In the genomic region with DNA sequence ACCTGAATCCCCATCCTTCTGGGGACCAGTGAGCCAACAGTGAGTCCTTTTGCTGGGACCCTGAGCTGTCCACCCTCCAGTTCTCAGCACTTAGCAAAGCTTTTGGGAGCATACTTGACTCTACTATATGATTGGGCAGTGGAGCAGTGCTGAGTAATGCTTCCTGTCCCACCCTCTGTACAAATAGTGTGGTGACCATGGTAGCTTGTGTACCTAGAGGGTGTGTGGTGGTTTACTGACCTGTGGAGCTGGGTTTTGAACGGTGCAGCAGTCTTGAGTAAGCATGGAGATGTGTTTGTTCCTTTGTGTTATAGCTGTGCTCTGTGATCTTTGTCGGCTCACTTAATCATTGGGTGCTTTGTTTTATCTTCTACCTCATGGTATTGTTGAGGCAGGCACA, we compare ENCODE assay signal across 17 mouse cellular contexts. TPM values are rescaled to one million over a fixed set of nuclear protein-coding genes. Genes with fewer than 3 reads are reported as not detected.
DNase-seq lines count a peak whose midpoint lies in the region; ATAC-seq lines count a peak whose summit lies in the region.
"Had no signal": no experiment of that assay in that cellular context is flagged by ENCODE, and none has a peak within 500 bp of the region (broad histone marks: within the 10 kb centered on the region; RNA-seq: fewer than 3 reads in every experiment).

No protein-coding gene starts in this region.

- H3K4me1 ChIP-seq in liver, embryonic 12.5 days: peaks cover 4% of the 10 kb centered on the region; the same call in 1 of the 2 replicates
- no peaks in the 10 kb centered on the region for H3K4me1 ChIP-seq in liver, embryonic 11.5 days (replicated peaks; ENCODE audit: control insufficient read depth, insufficient read depth, low read length)
- no peaks in the 10 kb centered on the region for H3K4me1 ChIP-seq in stomach, embryonic 15.5 days
- no peaks in the 10 kb centered on the region for H3K4me1 ChIP-seq in hindbrain, embryonic 10.5 days (replicated peaks)
- no peaks in the 10 kb centered on the region for H3K4me1 ChIP-seq in forebrain, embryonic 10.5 days
- H3K4me1 ChIP-seq: embryonic facial prominence, embryonic 13.5 days had no signal

- H3K9me3 ChIP-seq in liver, embryonic 12.5 days (replicated peaks): no peaks in the 10 kb centered on the region
- no peaks in the 10 kb centered on the region for H3K9me3 ChIP-seq in liver, embryonic 11.5 days (ENCODE audit: control insufficient read depth, low read length)
- H3K9me3 ChIP-seq in stomach, embryonic 15.5 days: no peaks in the 10 kb centered on the region
- H3K9me3 ChIP-seq in hindbrain, embryonic 10.5 days: no peaks in the 10 kb centered on the region
- H3K9me3 ChIP-seq in forebrain, embryonic 10.5 days: no peaks in the 10 kb centered on the region
- H3K9me3 ChIP-seq: embryonic facial prominence, embryonic 13.5 days; heart, embryonic 12.5 days had no signal

- WGBS in liver, embryonic 12.5 days (ENCODE audit: insufficient replicate concordance): 49% methylated on average over 2 of the region's 2 CpGs
- WGBS in liver, embryonic 11.5 days: 61% methylated on average over 2 of the region's 2 CpGs
- WGBS in large intestine, adult 2 months: 32% methylated on average over 2 of the region's 2 CpGs
- 62% methylated on average over 2 of the region's 2 CpGs for WGBS in stomach, embryonic 15.5 days
- WGBS in hindbrain, embryonic 10.5 days: 88% methylated on average over 2 of the region's 2 CpGs
- WGBS in forebrain, embryonic 10.5 days: 92% methylated on average over 2 of the region's 2 CpGs

- H3K27ac ChIP-seq in liver, embryonic 12.5 days: no peak overlapping the region
- H3K27ac ChIP-seq in liver, embryonic 11.5 days (ENCODE audit: low read depth, low read length): no peak overlapping the region
- H3K27ac ChIP-seq in stomach, embryonic 15.5 days: no peak overlapping the region
- H3K27ac ChIP-seq in hindbrain, embryonic 10.5 days: no peak overlapping the region
- no peak overlapping the region for H3K27ac ChIP-seq in forebrain, embryonic 10.5 days
- H3K27ac ChIP-seq: embryonic facial prominence, embryonic 13.5 days; gastrocnemius, adult 2 months had no signal

- H3K36me3 ChIP-seq in liver, embryonic 12.5 days: no peaks in the 10 kb centered on the region
- H3K36me3 ChIP-seq in liver, embryonic 11.5 days (ENCODE audit: control insufficient read depth, insufficient read depth, low read length): no peaks in the 10 kb centered on the region
- no peaks in the 10 kb centered on the region for H3K36me3 ChIP-seq in stomach, embryonic 15.5 days
- H3K36me3 ChIP-seq in hindbrain, embryonic 10.5 days: no peaks in the 10 kb centered on the region
- no peaks in the 10 kb centered on the region for H3K36me3 ChIP-seq in forebrain, embryonic 10.5 days (replicated peaks)
- H3K36me3 ChIP-seq: embryonic facial prominence, embryonic 13.5 days; heart, embryonic 12.5 days had no signal

- 0 out of 2 replicates have a peak, but pooled peaks have one; percentile 47 for ATAC-seq in liver, embryonic 12.5 days
- ATAC-seq in liver, embryonic 11.5 days (replicated peaks; ENCODE audit: low FRiP score): no peak
- ATAC-seq in stomach, embryonic 15.5 days (ENCODE audit: insufficient read depth, low FRiP score, low read depth): peak; percentile 90
- ATAC-seq: forebrain, embryonic 14.5 days had no signal

- no peak for DNase-seq in liver, embryonic 11.5 days (ENCODE audit: low spot score)
- DNase-seq in 416B (ENCODE audit: low read depth): peak; percentile 54
- DNase-seq in large intestine, adult 2 months (ENCODE audit: low read depth, low spot score): peak; percentile 83
- no peak for DNase-seq in thymus, adult 18-20 months
- DNase-seq in hindbrain, embryonic 10.5 days (ENCODE audit: low spot score): no peak
- DNase-seq in forebrain, embryonic 10.5 days (ENCODE audit: extremely low spot score, low spot score): no peak
- DNase-seq: adrenal gland, postnatal 14 days; cerebellum, adult 11-12 months; cerebellum, adult 9-10 months; cerebellum, postnatal 25 days; gastrocnemius, adult 2 months; gastrocnemius, postnatal 25 days had no signal

- H3K4me3 ChIP-seq in liver, embryonic 12.5 days: no peak overlapping the region
- H3K4me3 ChIP-seq in liver, embryonic 11.5 days (ENCODE audit: low read depth, low read length): no peak overlapping the region
- H3K4me3 ChIP-seq in stomach, embryonic 15.5 days (replicated peaks): no peak overlapping the region
- no peak overlapping the region for H3K4me3 ChIP-seq in hindbrain, embryonic 10.5 days
- no peak overlapping the region for H3K4me3 ChIP-seq in forebrain, embryonic 10.5 days
- H3K4me3 ChIP-seq: embryonic facial prominence, embryonic 13.5 days; gastrocnemius, adult 2 months; heart, embryonic 12.5 days had no signal

- no peak overlapping the region for H3K9ac ChIP-seq in liver, embryonic 12.5 days
- H3K9ac ChIP-seq in liver, embryonic 11.5 days (ENCODE audit: low read depth, low read length): no peak overlapping the region
- no peak overlapping the region for H3K9ac ChIP-seq in stomach, embryonic 15.5 days
- H3K9ac ChIP-seq: embryonic facial prominence, embryonic 13.5 days; heart, embryonic 12.5 days had no signal

- H3K27me3 ChIP-seq in liver, embryonic 12.5 days (replicated peaks): no peaks in the 10 kb centered on the region
- no peaks in the 10 kb centered on the region for H3K27me3 ChIP-seq in liver, embryonic 11.5 days (replicated peaks; ENCODE audit: control insufficient read depth, insufficient read depth, low read length)
- H3K27me3 ChIP-seq in stomach, embryonic 15.5 days (replicated peaks): no peaks in the 10 kb centered on the region
- no peaks in the 10 kb centered on the region for H3K27me3 ChIP-seq in hindbrain, embryonic 10.5 days (ENCODE audit: insufficient read depth, poor library complexity, severe bottlenecking)
- no peaks in the 10 kb centered on the region for H3K27me3 ChIP-seq in forebrain, embryonic 10.5 days (ENCODE audit: poor library complexity, severe bottlenecking)
- H3K27me3 ChIP-seq: embryonic facial prominence, embryonic 13.5 days; heart, embryonic 12.5 days had no signal

- H3K4me2 ChIP-seq in liver, embryonic 12.5 days: no peak overlapping the region
- no peak overlapping the region for H3K4me2 ChIP-seq in liver, embryonic 11.5 days
- no peak overlapping the region for H3K4me2 ChIP-seq in stomach, embryonic 15.5 days
- H3K4me2 ChIP-seq: embryonic facial prominence, embryonic 13.5 days; heart, embryonic 12.5 days had no signal

RNA-seq across cellular contexts. Expression of gene Slc1a4, which starts 13.9 kb away (rescaled TPM):
- polyA plus RNA-seq in liver, embryonic 12.5 days (2016; fragmentation: Nextera tagmentation; extraction: Ambion mirVana): 11.2 and 12.0 TPM in 2 replicates
- polyA plus RNA-seq in liver, embryonic 11.5 days (2014; fragmentation: Nextera tagmentation; extraction: Ambion mirVana): 18.6 and 19.4 TPM in 2 replicates
- 5.7 and 6.2 TPM in 2 replicates for polyA plus RNA-seq in large intestine, adult 2 months (2012; rRNA removed)
- polyA plus RNA-seq in stomach, embryonic 15.5 days (2015; fragmentation: Nextera tagmentation; extraction: Ambion mirVana): 15.0 and 15.4 TPM in 2 replicates
- 15.3 and 15.7 TPM in 2 replicates for polyA plus RNA-seq in hindbrain, embryonic 10.5 days (2016; fragmentation: Nextera tagmentation; extraction: Ambion mirVana)
- 19.5 TPM in 2 replicates for polyA plus RNA-seq in forebrain, embryonic 10.5 days (2016; fragmentation: Nextera tagmentation; extraction: Ambion mirVana)

Comparison
In these comparisons a context has a peak if more than half of its experiments do, and no peak if none do; other contexts are left out.
1. DNase-seq: peak in 416B (single experiment) and large intestine, adult 2 months (single experiment); none in liver, embryonic 11.5 days (single experiment), thymus, adult 18-20 months (0 of 2), hindbrain, embryonic 10.5 days (single experiment) and forebrain, embryonic 10.5 days (single experiment).